Mouse (Mus musculus) ovary, adult 2 months (tissue): Measurements from ENCODE around the gene Krtap3-1. TPM values are rescaled to one million over a fixed set of nuclear protein-coding genes. Genes with fewer than 3 reads are reported as not detected.

Experiments used
- polyA plus RNA-seq: library from polyadenylated mRNA; depleted of rRNA; stranded (reverse); fragments of >200 nt; gene quantifications from 2 replicates; pipeline ENCODE4 v1.2.3, GENCODE M21; 2012; rRNA removed

Krtap3-1 gene
- not detected in 2 replicates for polyA plus RNA-seq

DNA sequence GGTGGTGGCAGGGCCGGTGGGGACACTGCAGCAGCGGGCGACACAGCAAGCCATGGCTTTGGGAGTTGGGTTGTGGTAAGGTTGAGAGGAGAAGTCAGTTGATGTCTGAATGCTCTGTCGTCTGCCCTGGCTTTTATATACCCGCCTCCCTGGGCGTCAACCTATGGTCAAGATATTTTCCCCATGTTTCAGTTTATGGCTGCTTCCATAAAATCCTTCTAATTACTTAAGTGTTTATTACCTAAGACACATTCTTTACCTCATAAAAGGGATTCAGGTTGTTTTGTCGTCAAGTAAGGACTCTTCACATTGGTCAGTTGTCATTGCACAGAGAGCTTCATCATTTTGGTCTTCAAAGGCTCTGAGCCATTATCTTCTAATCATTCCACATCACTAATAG lies at the start of gene Krtap3-1:
Gene Krtap3-1 (minus strand): TSS at position 101 of the 400 bp plus-strand sequence.

DNA sequence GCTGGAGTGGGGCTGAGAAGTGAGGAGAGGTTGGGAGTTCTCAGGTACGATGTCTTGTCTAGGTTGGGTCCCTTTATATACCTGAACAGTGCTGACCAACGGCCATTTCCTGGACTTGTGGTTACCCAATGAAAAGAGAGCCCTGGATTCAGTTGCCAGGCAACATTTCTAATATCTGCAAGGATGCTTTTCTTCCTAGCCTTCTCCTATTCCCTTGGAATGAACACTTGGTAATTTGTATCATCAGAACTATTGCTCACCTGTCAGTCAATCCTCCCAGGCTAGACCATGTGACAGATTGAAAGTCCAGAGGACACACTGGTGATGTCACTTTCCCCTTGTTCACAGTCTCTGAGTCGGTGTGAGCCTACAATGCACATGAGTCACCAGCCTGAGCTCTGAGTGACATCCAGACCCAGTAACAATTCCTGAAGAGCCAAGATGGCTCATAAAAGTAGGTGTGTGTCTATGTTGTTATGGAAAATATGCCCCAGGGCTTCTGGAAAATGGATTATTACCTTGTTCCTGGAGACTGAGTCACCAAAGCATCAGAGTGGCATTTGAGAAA lies 48.5 kb upstream of the Krtap3-1 start, which contains the start of gene Krtap2-4:
Gene Krtap2-4 (minus strand): TSS at position 51 of the 568 bp plus-strand sequence.

DNA sequence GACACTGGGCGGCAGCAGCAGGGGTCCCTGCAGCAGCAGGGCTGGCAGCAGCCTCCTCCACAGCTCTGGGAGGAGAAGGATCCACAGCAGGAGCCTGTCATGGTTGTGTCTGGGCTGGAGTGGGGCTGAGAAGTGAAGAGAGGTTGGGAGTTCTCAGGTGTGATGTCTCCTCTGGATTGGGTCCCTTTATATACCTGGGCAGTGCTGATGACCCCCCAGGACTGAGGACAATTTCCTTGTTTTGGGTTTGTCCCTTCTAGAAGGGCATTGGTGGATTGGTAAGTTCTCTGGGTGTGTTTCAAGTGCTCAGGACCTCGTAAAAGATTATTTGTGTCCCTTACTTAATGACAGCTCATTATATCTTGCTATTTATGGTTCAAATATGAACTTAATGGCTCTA lies 43.7 kb upstream of the Krtap3-1 start, which contains the start of gene Gm11937:
Gene Gm11937 (minus strand): TSS at position 101 of the 400 bp plus-strand sequence.

DNA sequence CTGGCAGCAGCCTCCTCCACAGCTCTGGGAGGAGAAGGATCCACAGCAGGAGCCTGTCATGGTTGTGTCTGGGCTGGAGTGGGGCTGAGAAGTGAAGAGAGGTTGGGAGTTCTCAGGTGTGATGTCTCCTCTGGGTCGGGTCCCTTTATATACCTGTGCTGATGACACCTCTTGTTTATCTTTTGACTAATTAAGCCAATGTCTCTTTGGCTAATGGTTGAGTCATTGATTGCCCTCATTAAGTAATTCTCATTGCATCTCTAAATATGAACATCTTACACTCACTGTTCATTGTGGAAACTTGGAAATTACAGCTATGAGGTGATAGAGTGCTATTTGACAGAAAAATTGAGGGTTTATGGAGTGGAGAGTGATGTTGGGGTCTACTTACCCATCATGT lies 36.8 kb upstream of the Krtap3-1 start, which contains the start of gene Gm11938:
Gene Gm11938 (minus strand): TSS at position 101 of the 400 bp plus-strand sequence.

DNA sequence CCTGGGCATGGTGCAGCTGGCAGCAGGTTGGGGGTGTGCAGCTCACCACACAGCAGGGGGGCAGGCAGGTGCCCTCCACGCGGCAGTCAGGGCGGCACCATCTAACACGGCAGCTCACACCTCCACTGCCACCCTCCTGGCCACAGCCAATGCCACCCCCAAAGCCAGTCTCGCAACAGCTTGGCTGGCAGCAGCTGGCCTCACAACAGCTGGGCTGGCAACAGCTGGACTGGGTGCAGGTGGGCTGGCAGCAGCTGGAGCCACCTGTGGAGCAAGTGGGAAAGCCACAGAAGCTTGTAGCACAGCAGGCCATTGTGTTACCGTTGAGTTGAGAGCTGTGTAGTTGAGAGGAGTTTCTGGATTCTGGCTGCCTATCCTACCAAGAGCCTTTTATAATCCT lies 31.3 kb upstream of the Krtap3-1 start, which contains the start of gene Krtap9-3:
Gene Krtap9-3 (minus strand): TSS at position 364 of the 400 bp plus-strand sequence.

DNA sequence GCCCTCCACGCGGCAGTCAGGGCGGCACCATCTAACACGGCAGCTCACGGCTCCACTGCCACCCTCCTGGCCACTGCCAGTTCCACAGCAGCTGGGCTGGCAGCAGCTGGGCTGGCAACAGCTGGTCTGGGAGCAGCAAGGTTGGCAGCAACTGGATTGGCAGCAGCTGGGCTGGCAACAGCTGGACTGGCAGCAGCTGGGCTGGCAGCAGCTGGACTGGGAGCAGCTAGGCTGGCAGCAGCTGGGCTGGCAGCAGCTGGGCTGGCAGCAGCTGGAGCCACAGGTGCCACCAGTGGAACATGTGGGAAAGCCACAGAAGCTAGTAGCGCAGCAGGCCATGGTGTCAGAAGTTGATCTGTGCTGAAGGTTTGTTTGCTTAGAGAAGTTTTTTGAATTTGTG lies 24.6 kb upstream of the Krtap3-1 start, which contains the start of gene Krtap1-3:
Gene Krtap1-3 (minus strand): TSS at position 359 of the 400 bp plus-strand sequence.

DNA sequence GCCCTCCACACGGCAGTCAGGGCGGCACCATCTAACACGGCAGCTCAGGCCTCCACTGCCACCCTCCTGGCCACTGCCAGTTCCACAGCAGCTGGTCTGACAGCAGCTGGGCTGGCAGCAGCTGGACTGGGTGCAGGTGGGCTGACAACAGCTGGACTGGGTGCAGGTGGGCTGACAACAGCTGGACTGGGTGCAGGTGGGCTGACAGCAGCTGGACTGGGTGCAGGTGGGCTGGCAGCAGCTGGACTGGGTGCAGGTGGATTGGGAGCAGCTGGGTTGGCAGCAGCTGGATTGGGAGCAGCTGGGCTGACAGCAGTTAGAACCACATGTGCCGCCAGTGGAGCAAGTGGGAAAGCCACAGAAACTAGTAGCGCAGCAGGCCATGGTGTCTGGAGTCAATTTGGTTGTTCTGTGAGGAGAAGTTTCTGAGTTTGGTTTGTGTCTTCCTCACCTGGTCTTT lies 16.8 kb upstream of the Krtap3-1 start, which contains the start of gene Krtap1-4:
Gene Krtap1-4 (minus strand): TSS at position 410 of the 460 bp plus-strand sequence.

DNA sequence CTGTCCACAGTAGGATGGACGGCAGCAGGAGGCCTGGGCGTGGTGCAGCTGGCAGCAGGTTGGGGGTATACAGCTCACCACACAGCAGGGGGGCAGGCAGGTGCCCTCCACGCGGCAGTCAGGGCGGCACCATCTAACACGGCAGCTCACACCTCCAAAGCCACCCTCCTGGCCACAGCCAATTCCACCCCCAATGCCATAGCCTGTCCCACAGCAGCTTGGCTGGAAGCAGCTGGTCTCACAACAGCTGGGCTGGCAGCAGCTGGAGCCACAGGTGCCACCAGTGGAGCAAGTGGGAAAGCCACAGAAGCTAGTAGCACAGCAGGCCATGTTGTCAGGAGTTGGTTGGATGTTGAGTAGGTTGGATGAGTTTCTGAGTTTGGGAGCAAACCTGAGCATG lies 14.2 kb upstream of the Krtap3-1 start, which contains the start of gene Krtap1-5:
Gene Krtap1-5 (minus strand): TSS at position 381 of the 400 bp plus-strand sequence.

DNA sequence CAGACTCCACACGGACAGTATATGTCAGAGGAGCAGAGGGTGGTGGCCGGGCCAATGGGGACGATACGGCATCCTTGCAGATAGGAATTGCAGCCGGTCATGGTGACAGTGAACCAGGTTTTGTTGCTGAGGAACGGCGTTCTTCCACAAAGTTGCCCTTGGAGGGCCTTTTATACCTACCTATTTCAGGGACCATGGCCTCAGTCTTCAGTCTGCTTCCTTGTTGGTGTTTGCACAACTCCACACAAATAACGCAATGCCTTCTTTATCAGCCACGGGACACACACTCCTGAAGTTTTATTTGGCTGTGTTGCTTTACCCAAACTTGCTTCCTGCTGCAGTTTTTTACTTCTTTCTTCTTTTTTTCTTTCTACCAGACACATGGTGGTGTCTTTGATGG lies 7.1 kb downstream of the Krtap3-1 start, which contains the start of gene Gm11939:
Gene Gm11939 (minus strand): TSS at position 101 of the 400 bp plus-strand sequence.

DNA sequence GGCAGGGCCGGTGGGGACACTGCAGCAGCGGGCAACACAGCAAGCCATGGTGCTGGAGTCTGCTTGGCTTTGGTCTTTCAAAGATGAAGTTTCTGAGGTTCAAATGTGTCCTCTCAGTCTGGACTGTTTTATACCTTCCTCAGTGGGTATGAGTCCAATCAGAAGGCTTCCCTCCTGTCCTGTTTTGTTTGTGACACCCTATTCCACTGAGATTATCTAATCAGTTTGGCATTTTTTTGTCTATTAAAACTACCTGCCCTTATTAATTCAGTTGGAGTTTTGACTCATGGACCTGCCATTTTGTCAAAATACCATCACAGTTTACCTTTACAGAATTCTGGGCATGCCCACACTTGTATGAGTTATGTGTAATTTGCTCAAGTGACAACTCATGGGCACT lies 9.7 kb downstream of the Krtap3-1 start, which contains the start of gene Krtap3-2:
Gene Krtap3-2 (minus strand): TSS at position 101 of the 400 bp plus-strand sequence.

DNA sequence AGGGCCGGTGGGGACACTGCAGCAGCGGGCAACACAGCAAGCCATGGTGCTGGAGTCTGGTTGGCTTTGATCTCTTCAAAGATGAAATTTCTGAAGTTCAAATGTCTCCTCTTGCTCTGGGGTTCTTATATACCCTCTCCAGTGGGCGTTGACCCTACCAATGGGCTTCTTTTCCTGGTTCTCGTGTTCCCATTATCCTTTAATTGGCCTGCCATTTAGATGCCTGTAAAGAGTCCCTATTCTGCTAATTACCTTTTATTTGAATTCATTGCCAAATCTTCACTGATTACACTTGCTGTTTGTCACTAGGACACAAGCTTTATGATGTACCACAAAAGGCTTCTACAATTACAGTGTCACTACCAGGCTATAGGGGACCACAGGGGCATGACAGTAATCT lies 15.7 kb downstream of the Krtap3-1 start, which contains the start of gene Krtap3-3:
Gene Krtap3-3 (minus strand): TSS at position 101 of the 400 bp plus-strand sequence.

DNA sequence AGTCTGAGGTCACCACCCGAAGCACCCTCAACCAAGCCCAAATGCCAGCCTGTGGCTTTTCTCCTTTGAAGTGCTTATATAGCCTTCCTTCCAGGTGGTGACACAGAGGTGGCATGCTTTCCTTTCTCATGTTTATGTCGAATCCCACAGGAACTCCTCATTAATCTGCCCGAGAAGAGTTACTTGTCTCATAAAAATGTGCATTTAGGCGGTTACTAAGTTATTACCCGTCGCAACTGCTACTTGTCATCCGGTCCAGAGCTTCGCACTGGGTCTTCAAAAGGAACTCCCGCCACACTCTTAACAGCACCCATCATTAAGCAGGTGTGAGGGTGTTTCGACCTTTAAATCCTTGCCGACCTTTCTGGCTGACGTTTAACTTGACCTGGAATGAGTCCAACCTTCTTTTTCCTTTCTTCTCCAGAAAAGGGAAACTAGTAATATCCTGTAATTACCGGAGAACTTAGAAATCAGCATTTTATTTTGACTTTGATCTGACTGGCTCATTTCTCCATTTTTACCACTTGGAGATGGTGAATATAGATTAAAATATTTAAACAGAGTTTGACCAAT lies 45.1 kb downstream of the Krtap3-1 start, which contains the start of gene Krt39:
Gene Krt39 (minus strand): TSS at position 51 of the 573 bp plus-strand sequence.

Other genes starting within 250 kb of the Krtap3-1 start
- gene Krt25, start 243.7 kb downstream of the Krtap3-1 start, polyA plus RNA-seq: 0.15 TPM in 1 of 2 replicates, not detected in the other
- gene Krt26, start 228.7 kb downstream of the Krtap3-1 start, polyA plus RNA-seq: not detected in 2 replicates
- gene Krt27, start 215.5 kb downstream of the Krtap3-1 start, polyA plus RNA-seq: not detected in 2 replicates
- 0.08 TPM in 1 of 2 replicates, not detected in the other for gene Krt28, start 191.7 kb downstream of the Krtap3-1 start, polyA plus RNA-seq
- gene Krt10, start 177.3 kb downstream of the Krtap3-1 start, polyA plus RNA-seq: 1.5 TPM in 2 replicates
- 0.87 and 2.0 TPM in 2 replicates for gene Krt12, start 144.4 kb downstream of the Krtap3-1 start, polyA plus RNA-seq
- gene Krt20, start 128.5 kb downstream of the Krtap3-1 start, polyA plus RNA-seq: 0.58 and 0.64 TPM in 2 replicates
- gene Krt23, start 73.5 kb downstream of the Krtap3-1 start, polyA plus RNA-seq: 0.72 and 0.79 TPM in 2 replicates
- gene Krt39, start 45.3 kb downstream of the Krtap3-1 start, polyA plus RNA-seq: not detected in 2 replicates
- not detected in 2 replicates for gene Krt40, start 23.5 kb downstream of the Krtap3-1 start, polyA plus RNA-seq
- gene Krtap3-3, start 15.8 kb downstream of the Krtap3-1 start, polyA plus RNA-seq: not detected in 2 replicates
- gene Krtap3-2, start 9.8 kb downstream of the Krtap3-1 start, polyA plus RNA-seq: not detected in 2 replicates
- not detected in 2 replicates for gene Gm11939, start 7.2 kb downstream of the Krtap3-1 start, polyA plus RNA-seq
- not detected in 2 replicates for gene Krtap1-5, start 14.4 kb upstream of the Krtap3-1 start, polyA plus RNA-seq
- not detected in 2 replicates for gene Krtap1-4, start 17.0 kb upstream of the Krtap3-1 start, polyA plus RNA-seq
- gene Krtap1-3, start 24.7 kb upstream of the Krtap3-1 start, polyA plus RNA-seq: not detected in 2 replicates
- not detected in 2 replicates for gene Krtap9-3, start 31.5 kb upstream of the Krtap3-1 start, polyA plus RNA-seq
- gene Gm11938, start 36.7 kb upstream of the Krtap3-1 start, polyA plus RNA-seq: not detected in 2 replicates
- gene Gm11937, start 43.6 kb upstream of the Krtap3-1 start, polyA plus RNA-seq: not detected in 2 replicates
- gene Krtap2-4, start 48.2 kb upstream of the Krtap3-1 start, polyA plus RNA-seq: not detected in 2 replicates
- gene Gm11562, start 53.8 kb upstream of the Krtap3-1 start, polyA plus RNA-seq: 0.18 and 0.21 TPM in 2 replicates
- not detected in 2 replicates for gene Krtap4-1, start 61.6 kb upstream of the Krtap3-1 start, polyA plus RNA-seq
- not detected in 2 replicates for gene Krtap4-2, start 68.5 kb upstream of the Krtap3-1 start, polyA plus RNA-seq
- not detected in 2 replicates for gene Krtap4-7, start 77.5 kb upstream of the Krtap3-1 start, polyA plus RNA-seq
- not detected in 2 replicates for gene Gm11555, start 83.6 kb upstream of the Krtap3-1 start, polyA plus RNA-seq
- gene Gm11563, start 92.3 kb upstream of the Krtap3-1 start, polyA plus RNA-seq: not detected in 2 replicates
- 0.18 and 0.26 TPM in 2 replicates for gene Krtap4-6, start 99.3 kb upstream of the Krtap3-1 start, polyA plus RNA-seq
- not detected in 2 replicates for gene Gm14190, start 124.1 kb upstream of the Krtap3-1 start, polyA plus RNA-seq
- gene Gm14180, start 167.7 kb upstream of the Krtap3-1 start, polyA plus RNA-seq: not detected in 2 replicates
- gene Gm11595, start 206.3 kb upstream of the Krtap3-1 start, polyA plus RNA-seq: not detected in 2 replicates
- not detected in 2 replicates for gene Krtap4-8, start 214.1 kb upstream of the Krtap3-1 start, polyA plus RNA-seq
- gene Krtap4-9, start 218.6 kb upstream of the Krtap3-1 start, polyA plus RNA-seq: not detected in 2 replicates
- gene Gm11596, start 226.8 kb upstream of the Krtap3-1 start, polyA plus RNA-seq: not detected in 2 replicates
- not detected in 2 replicates for gene Gm11569, start 232.3 kb upstream of the Krtap3-1 start, polyA plus RNA-seq
- gene Gm11554, start 237.8 kb upstream of the Krtap3-1 start, polyA plus RNA-seq: not detected in 2 replicates
- not detected in 2 replicates for gene Krtap4-13, start 243.3 kb upstream of the Krtap3-1 start, polyA plus RNA-seq
- gene Gm11564, start 249.0 kb upstream of the Krtap3-1 start, polyA plus RNA-seq: not detected in 2 replicates